Mouse (Mus musculus): ENCODE measurements at regions not wholly inside any gene's neighbourhood (a gene's known extent, or its start where the extent isn't known, plus 50 kb on each side); places are given as distances from the start of the nearest gene placed in this dataset.

DNA sequence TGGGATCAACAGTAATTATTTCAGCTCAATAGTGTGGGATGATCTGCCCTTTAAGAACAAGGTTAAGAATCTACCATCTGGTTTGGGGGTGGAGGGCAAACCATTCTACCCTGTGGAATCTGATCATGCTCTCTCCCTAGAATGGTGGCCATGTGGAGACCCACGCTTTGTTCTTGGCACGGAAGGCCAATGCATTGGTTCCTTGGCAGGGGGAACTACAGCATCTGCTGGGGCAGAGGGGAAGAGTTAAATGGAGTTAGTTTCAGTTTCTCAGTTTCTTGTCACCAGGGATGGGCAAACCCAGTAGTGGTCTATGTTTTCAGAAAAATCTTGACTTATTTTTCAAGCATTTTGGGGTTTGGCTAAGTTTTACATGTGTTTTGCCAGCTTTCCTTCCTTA, 174.5 kb downstream of the Enc1 start:
- Histone ChIP-seq H3K36me3 (ENCODE audit: control insufficient read depth in 1 of 2, insufficient read depth in 2 of 2, low read length in 2 of 2) (peaks cover 0 to 20% of the 10 kb centered on the region in 2 experiments; a peak in 2 of 4 replicates), H3K27me3 (ENCODE audit: control insufficient read depth in 1 of 2, insufficient read depth in 2 of 2, low read length in 2 of 2) (no peaks in the 10 kb centered on the region), H3K9ac (ENCODE audit: control insufficient read depth, low read depth, low read length, poor library complexity, severe bottlenecking) (no peak overlapping the region), H3K79me2 (ENCODE audit: control insufficient read depth, insufficient read depth, low read length, poor library complexity) (no peaks in the 10 kb centered on the region), H3K4me3 (ENCODE audit: control insufficient read depth in 1 of 2, insufficient read depth in 1 of 2, low read depth in 2 of 2, low read length in 2 of 2) (no peak overlapping the region), H3K27ac (ENCODE audit: control insufficient read depth, low read depth, low read length) (no peak overlapping the region), H3K4me1 (ENCODE audit: control insufficient read depth in 1 of 2, insufficient read depth in 2 of 2, low read length in 2 of 2) (peaks cover 10 to 25% of the 10 kb centered on the region in 2 experiments), H3K9me3 (replicated peaks; ENCODE audit: insufficient read depth, low read length) (no peaks in the 10 kb centered on the region)
- no peak for TF ChIP-seq ZMIZ1 (IDR thresholded peaks at IDR 0.05; ENCODE audit: low read depth, low read length)
- TF ChIP-seq USF2 (IDR thresholded peaks at IDR 0.05; ENCODE audit: borderline replicate concordance in 1 of 2, insufficient read depth in 1 of 2, low read depth in 1 of 2, low read length in 2 of 2): no peak
- TF ChIP-seq ZC3H11A (IDR thresholded peaks at IDR 0.05; ENCODE audit: low read depth, low read length): no peak
- no peak for TF ChIP-seq CTCF (IDR thresholded peaks at IDR 0.05 in 2 of 3, conservative IDR thresholded peaks at IDR 0.05 in 1 of 3; ENCODE audit: control insufficient read depth in 1 of 3, insufficient read depth in 1 of 3, low read depth in 2 of 3, low read length in 3 of 3, poor library complexity in 1 of 3, severe bottlenecking in 1 of 3)
- no peak for TF ChIP-seq POLR2AphosphoS2 (IDR thresholded peaks at IDR 0.05; ENCODE audit: low read length)
- no peak for TF ChIP-seq ETS1 (IDR thresholded peaks at IDR 0.05; ENCODE audit: low read depth, low read length)
- TF ChIP-seq TCF12 (IDR thresholded peaks at IDR 0.05; ENCODE audit: low read depth, low read length): no peak
- no peak for DNase-seq (ENCODE audit: low read depth, low spot score)

DNA sequence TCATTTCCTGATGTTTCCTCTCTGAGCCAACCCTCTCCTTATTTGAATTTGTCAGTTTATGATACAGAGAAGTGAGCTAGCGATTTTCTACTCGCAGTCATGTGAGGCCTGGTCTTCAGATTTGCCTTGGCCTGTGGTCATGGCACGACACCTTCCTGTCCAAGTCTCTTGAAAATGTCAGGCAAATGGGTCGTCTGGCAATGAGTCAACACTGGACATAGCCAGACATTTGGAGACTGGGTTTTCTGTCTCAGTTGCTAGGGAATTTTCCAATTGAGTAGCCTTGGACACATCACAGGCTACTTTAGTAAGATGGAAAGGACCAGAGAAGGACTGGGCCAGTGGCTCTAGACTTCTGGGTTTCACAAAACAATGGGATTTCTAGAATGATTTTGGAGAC, 171.2 kb downstream of the Enc1 start:
- no peak overlapping the region for H3K9ac ChIP-seq (ENCODE audit: control insufficient read depth, low read depth, low read length, poor library complexity, severe bottlenecking)
- H3K4me3 ChIP-seq (ENCODE audit: control insufficient read depth in 1 of 2, insufficient read depth in 1 of 2, low read depth in 2 of 2, low read length in 2 of 2): no peak overlapping the region
- H3K27ac ChIP-seq (ENCODE audit: control insufficient read depth, low read depth, low read length): no peak overlapping the region
- H3K36me3 ChIP-seq (ENCODE audit: control insufficient read depth in 1 of 2, insufficient read depth in 2 of 2, low read length in 2 of 2): no peaks in the 10 kb centered on the region
- no peaks in the 10 kb centered on the region for H3K27me3 ChIP-seq (ENCODE audit: control insufficient read depth in 1 of 2, insufficient read depth in 2 of 2, low read length in 2 of 2)
- no peak for TF ChIP-seq NRF1 (IDR thresholded peaks at IDR 0.05; ENCODE audit: insufficient read depth, low read depth, low read length, poor library complexity, severe bottlenecking)
- TF ChIP-seq BHLHE40 (IDR thresholded peaks at IDR 0.05; ENCODE audit: borderline replicate concordance, low read depth, low read length): no peak
- TF ChIP-seq CHD1 (IDR thresholded peaks at IDR 0.05; ENCODE audit: low read depth, low read length): no peak
- TF ChIP-seq ZNF384 (IDR thresholded peaks at IDR 0.05; ENCODE audit: low read depth, low read length): no peak
- DNase-seq (ENCODE audit: low read depth, low spot score): no peak
- no peaks in the 10 kb centered on the region for H3K9me3 ChIP-seq (replicated peaks; ENCODE audit: insufficient read depth, low read length)
- H3K4me1 ChIP-seq (ENCODE audit: control insufficient read depth in 1 of 2, insufficient read depth in 2 of 2, low read length in 2 of 2): peaks cover 0 to 15% of the 10 kb centered on the region in 2 experiments; a peak in 3 of 4 replicates
- H3K79me2 ChIP-seq (ENCODE audit: control insufficient read depth, insufficient read depth, low read length, poor library complexity): no peaks in the 10 kb centered on the region

DNA sequence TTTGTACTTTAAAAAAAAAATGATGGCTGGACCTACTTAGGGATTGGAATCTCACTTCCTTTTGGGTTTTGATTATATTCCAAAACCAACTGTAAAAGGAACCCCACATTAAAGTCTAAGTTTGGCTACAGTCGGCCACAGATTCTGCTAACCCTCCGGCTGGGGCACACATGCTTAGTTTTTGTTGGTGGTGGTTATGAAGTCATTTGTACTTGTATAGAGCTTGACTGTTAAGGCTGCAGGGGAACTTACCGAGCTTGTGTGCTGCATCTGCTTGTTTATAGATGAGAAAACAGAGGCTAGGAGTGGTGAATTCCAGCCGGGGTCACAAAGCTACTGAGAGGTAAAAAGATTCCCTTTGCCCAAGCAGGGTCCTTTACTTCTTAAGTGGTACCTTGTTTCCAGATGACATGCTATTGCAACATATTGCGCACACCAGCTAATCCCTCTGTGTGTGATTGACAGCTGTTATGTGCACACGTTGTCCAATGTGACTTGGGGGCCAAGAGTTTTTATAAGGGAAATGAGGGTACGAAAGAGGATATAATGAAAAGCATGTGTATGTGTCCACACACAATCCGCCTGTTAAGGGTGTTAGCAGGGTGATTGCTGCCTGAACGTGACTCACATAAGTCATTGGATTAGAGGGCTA, 169.8 kb downstream of the Enc1 start:
- TF ChIP-seq POLR2AphosphoS2 (IDR thresholded peaks at IDR 0.05; ENCODE audit: low read length): no peak
- TF ChIP-seq USF2 (IDR thresholded peaks at IDR 0.05; ENCODE audit: borderline replicate concordance in 1 of 2, insufficient read depth in 1 of 2, low read depth in 1 of 2, low read length in 2 of 2): no peak
- no peak for TF ChIP-seq MYB (IDR thresholded peaks at IDR 0.05; ENCODE audit: low read depth, low read length)
- no peak for TF ChIP-seq MAFK (IDR thresholded peaks at IDR 0.05; ENCODE audit: borderline replicate concordance, low read depth, low read length)
- no peak for TF ChIP-seq E2F4 (IDR thresholded peaks at IDR 0.05; ENCODE audit: borderline replicate concordance, low read depth, low read length)
- TF ChIP-seq TBP (IDR thresholded peaks at IDR 0.05; ENCODE audit: low read depth, low read length): no peak
- no peak for TF ChIP-seq RCOR1 (IDR thresholded peaks at IDR 0.05; ENCODE audit: low read depth, low read length)
- no peak for TF ChIP-seq CTCF (IDR thresholded peaks at IDR 0.05 in 2 of 3, conservative IDR thresholded peaks at IDR 0.05 in 1 of 3; ENCODE audit: control insufficient read depth in 1 of 3, insufficient read depth in 1 of 3, low read depth in 2 of 3, low read length in 3 of 3, poor library complexity in 1 of 3, severe bottlenecking in 1 of 3)
- no peak for TF ChIP-seq HCFC1 (IDR thresholded peaks at IDR 0.05; ENCODE audit: low read depth, low read length)
- TF ChIP-seq MAZ (IDR thresholded peaks at IDR 0.05; ENCODE audit: low read depth, low read length): no peak
- no peak for TF ChIP-seq ZC3H11A (IDR thresholded peaks at IDR 0.05; ENCODE audit: low read depth, low read length)
- no peak for TF ChIP-seq GABPA (IDR thresholded peaks at IDR 0.05; ENCODE audit: low read depth, low read length)
- TF ChIP-seq UBTF (IDR thresholded peaks at IDR 0.05; ENCODE audit: borderline replicate concordance, insufficient read depth, low read depth, low read length): no peak
- TF ChIP-seq SMC3 (IDR thresholded peaks at IDR 0.05; ENCODE audit: low read depth, low read length): no peak
- no peaks in the 10 kb centered on the region for H3K36me3 ChIP-seq (ENCODE audit: control insufficient read depth in 1 of 2, insufficient read depth in 2 of 2, low read length in 2 of 2)
- no peak for DNase-seq (ENCODE audit: low read depth, low spot score)
- no peaks in the 10 kb centered on the region for H3K27me3 ChIP-seq (ENCODE audit: control insufficient read depth in 1 of 2, insufficient read depth in 2 of 2, low read length in 2 of 2)
- H3K9ac ChIP-seq (ENCODE audit: control insufficient read depth, low read depth, low read length, poor library complexity, severe bottlenecking): no peak overlapping the region
- H3K4me1 ChIP-seq (ENCODE audit: control insufficient read depth in 1 of 2, insufficient read depth in 2 of 2, low read length in 2 of 2): peaks cover 0 to 14% of the 10 kb centered on the region in 2 experiments; a peak in 2 of 4 replicates
- H3K27ac ChIP-seq (ENCODE audit: control insufficient read depth, low read depth, low read length): no peak overlapping the region
- H3K4me3 ChIP-seq (ENCODE audit: control insufficient read depth in 1 of 2, insufficient read depth in 1 of 2, low read depth in 2 of 2, low read length in 2 of 2): no peak overlapping the region
- H3K79me2 ChIP-seq (ENCODE audit: control insufficient read depth, insufficient read depth, low read length, poor library complexity): no peaks in the 10 kb centered on the region
- no peaks in the 10 kb centered on the region for H3K9me3 ChIP-seq (replicated peaks; ENCODE audit: insufficient read depth, low read length)

Measured in MEL (cell line).